Mouse (Mus musculus) megakaryocyte-erythroid progenitor cell, adult 5-6 weeks (primary cell): ENCODE data around the gene Sppl2b. TPM values are rescaled to one million over a fixed set of nuclear protein-coding genes. Genes with fewer than 3 reads are reported as not detected.

Experiments used
- ATAC-seq: replicated peaks from 2 replicates; pipeline ENCODE4 v1.8.0; 2016; ENCODE audit warnings: mild to moderate bottlenecking, inconsistent platforms; ENCODE audit not compliant: severe bottlenecking, poor library complexity, low FRiP score, low TSS enrichment
- total RNA-seq, 2 experiments: library from RNA; stranded (forward) in 1 of 2; stranded (reverse) in 1 of 2; fragments of 200-1000, 215-1000 nt in 1 of 2; fragments of >200 nt in 1 of 2; fragmentation: Nextera tagmentation in 1 of 2; gene quantifications; 2 replicates each; pipeline ENCODE4 v1.2.3; 2014 to 2017

Sppl2b gene
- total RNA-seq, 2 experiments from 2014 or later = 65.4 to 116 TPM

DNA sequence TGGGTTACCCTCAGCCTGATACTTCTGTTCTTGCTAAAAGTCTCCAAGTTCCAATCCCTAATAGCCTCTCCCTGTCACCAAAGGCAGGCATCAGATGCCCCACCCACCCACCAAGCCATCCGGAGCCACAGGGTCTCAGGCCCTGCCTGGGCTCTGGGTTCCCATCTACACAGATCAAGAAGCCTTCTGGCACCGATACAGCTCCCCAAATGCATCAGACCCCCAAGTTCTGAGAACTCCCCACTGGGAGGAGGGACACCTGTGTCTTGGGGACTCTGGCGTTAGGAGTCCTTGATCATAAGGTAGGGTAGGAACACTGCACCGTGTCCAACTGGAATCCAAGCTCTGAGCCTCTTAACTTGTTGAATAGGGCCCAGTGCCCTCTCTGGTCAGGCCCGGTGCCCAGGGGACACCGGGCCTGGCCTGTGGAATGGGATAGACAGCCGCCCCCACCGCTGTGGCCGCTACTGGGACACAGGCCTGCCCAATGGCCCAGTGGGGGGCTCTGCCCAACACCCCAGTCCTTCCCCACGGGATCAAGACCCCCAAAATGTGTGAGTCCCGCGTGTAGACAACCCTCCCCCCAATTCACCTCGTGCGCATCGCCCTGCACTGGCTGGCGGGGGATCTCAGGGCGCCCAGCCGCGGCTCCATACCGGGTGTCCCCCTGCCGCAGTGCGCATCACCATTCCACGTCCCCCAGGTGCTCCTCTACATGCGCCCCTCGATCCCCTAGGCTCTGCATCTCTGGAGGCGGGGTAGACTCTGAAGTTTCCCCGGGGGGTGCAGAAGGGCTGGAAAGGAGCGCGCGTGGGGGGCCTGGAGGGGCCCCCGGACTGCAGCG lies 11.8 kb upstream of the Sppl2b start:
- ATAC-seq = no peak

DNA sequence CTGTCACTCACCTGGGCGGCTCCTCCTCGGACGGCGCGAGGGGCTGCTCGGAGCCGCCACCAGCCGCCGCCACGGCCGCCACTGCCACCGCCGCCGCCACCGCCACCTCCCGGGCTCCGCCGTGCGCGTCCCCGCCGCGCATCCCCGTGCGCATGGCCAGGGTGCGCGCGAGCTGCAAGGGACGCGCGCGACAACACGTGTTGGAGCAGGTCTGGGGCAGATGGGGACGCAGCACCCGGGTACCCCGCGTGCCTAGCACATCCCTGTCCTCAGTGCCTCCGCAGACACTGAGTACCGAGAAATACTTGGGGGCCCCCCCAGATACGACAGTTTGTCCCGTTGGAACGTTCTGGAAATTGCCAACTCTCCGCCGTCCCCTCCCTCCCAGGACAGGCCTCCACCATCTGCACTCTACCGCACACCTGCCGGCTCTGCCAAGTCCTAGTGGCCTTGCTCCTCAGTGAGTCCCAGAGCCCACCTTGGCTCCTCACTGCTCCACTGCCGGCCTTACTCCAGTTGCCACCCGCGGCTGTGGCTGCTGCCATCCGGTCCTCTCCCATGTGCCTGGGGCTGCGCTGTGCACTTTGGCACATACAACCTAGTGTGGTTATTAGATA lies 11.0 kb upstream of the Sppl2b start, which contains the start of gene Lingo3:
Gene Lingo3 (minus strand): TSS at position 109 of the 617 bp plus-strand sequence.
- ATAC-seq = 0 out of 2 replicates have a peak, but pooled peaks have one; percentile 7

DNA sequence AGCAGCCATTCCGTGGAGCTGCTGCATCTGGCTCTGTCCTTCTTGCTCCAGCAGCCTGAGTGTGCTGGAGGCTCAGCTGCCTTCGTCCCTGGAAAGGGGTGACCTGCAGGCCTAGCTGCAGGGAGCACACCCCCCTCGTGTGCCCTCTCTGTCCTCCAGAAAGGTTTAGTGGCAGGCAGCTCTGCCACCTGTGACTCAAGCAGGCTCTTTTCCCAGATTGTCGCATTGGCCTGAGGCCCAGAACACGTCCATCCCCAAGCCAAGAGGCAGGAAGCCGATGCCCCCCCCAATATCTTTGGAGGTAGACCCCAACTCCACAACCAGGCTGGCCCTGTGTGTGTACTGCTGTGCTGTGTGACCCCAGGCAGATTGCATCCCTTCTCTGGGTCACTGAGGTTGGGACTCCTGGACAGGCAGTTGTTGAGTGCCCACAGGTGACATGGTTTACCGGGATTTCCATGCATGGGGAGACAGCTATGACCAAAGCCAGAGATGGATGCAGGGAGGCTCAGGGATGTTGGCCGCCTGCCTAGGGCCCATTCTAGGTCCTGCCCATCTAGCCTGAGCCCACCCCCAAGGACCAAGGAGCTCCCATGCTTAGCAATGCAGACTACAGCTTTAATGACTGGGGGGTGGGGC lies 9.9 kb upstream of the Sppl2b start:
- no peak for ATAC-seq

DNA sequence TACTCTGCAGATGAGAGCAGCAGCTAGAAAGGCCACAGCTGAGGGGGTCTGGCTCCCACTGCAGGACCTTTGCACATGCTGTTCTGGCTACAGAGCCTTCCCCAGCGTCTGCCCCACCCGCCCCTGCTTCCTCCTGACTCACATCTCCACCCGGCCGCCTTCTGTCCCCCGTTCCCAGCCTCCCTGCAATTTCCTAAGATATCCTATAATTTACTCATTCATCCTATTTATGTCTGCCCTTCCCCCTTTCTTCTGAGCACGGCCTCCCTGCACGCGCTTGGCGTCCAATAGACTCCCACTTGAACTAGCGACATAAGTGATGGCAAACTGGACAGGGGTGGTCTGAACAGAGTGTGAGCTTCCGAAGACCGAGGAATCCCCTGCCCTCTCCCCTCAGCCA lies 9.3 kb upstream of the Sppl2b start:
- ATAC-seq = no peak

DNA sequence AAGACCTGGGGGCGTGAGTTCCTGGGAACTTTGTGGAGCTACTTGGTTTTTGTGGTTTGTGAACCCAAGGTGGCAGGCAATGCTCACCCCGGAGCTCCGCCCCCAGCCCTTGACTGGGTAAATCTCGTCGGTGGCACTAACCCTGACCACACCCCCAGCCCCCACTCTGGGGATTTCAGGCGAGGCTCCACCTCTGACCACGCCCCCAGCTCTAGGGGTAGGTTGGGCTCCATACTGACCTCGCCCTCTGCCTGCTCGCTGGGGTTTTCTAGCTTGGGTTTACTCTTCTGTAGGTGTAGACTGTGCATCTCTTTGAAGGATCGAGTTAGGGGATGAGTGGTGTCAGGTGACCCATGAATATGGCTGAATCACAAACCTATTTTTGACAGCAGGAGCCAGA lies 6.5 kb upstream of the Sppl2b start:
- peak; percentile 87 for ATAC-seq

DNA sequence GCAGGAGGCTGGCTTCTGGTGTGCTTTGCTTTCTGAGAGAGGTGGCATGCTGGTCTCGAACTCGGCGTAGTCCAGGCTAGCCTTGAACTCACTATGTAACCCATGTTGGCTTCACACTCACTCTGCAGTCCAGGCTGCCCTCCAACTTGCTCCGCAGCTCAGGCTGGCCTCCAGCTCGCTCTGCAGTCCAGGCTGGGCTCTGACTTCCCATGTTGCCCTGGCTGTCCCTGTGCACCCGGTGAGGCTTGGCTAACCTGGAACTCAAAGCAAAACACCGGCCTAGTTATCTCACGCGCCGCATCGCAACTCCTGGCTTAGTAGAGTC lies 636 bp downstream of the Sppl2b start:
- ATAC-seq = no peak

DNA sequence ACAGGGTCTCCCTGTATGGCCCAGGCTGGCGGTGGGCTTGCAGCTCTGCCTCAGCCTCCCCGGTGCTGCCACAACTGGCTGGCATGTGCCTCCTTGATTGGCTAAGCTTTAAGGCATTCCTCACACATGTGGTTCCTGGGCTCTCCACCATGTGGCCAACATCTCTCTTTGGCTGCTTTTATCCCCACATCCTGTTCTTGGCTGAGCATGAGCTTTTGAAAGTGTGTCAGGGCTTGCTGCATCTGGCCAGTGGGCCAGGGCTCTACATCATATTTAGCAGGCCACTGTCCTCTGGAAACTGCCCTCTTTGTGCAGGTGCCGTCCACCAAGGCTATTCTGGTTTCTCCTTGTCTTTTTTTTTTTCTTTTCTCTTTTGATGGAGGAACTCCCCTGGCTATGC lies 1.2 kb downstream of the Sppl2b start:
- peak; percentile 33 for ATAC-seq

DNA sequence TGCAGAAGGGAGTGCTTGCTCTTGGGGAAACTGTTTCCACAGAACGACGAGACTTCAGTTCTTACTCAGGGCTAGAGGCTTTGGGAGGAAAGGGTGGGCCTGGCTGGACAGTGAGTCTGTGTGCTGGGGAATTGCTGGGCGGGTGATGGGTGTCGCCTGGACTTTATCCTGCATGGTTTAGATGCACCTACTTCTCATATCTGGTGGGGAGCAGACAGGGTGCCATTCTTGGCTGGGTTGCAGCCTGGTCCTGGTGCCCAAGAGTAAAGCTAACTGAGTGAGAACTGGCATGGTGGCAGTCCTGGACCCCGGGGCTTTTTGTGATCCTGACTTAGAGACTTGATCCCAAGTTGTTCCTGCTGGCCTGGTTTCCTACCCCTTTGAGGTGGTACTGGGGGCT lies 1.8 kb downstream of the Sppl2b start:
- no peak for ATAC-seq

DNA sequence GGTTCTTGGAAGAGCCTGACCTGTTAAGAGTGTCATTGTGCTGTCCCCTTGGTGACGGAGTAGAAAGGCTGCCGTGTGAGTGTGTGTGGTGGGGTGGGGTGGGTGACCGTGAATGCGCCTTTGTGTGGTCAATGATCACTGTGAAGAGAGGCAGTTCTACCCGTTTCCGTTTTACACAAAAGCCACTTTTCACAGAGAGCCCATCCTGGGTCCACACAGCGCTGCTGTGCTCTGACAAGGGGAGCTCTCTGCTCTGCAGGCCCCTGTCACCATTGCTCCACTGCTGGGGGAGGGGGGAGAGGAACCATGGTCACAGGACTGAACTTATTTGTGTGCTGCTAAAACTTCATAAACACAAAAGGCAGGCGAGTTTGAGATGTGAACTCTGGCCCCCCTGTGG lies 2.3 kb downstream of the Sppl2b start:
- no peak for ATAC-seq

DNA sequence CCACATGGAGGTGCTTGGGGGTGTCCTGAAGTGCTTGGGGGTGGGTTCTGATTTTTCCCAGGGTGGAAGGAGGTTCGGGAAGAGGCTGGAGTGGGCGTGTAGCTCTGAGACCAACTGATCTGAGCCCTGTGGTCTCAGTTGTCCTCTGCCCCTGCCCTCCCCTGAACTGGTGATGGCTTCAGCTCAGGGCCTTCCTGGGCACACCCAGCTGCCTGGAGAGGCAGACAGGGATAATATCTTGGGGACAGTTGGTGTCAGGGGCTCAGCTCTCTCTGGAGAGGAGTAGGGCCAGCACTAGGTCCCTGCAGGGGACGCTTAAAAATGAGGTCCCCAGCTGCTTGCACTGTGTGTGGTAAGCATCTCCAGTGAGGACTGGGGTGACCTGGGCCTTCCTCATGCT lies 2.8 kb downstream of the Sppl2b start:
- peak; percentile 31 for ATAC-seq

DNA sequence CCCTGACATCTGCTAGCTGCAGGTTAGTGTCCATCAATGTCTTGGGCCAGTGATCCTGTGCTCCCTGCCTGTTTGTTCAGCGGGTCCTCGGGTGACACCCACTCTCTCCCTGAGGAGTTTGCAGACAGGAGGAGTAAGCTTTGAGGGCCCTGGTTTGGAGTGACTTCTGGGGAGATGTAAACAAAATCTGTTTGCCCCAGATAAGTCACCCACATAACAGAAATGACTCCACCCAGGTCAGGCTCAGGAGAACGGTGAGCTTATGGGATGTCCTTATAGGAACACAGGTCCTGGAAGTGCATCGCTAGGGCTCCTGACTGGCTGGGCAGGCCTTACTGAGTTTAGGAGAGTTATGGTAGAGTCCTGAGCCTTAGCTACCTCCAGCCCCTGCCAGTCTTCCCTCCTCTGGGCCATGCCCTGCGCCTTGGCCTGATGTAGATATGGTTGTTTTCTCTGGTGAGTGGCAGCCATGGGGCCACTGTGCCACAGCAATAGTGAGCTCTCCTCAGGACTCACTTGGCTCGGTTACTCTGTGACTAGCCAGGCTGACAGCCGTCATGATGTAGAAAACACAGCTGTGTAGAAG lies 3.4 kb downstream of the Sppl2b start:
- peak; percentile 69 for ATAC-seq

DNA sequence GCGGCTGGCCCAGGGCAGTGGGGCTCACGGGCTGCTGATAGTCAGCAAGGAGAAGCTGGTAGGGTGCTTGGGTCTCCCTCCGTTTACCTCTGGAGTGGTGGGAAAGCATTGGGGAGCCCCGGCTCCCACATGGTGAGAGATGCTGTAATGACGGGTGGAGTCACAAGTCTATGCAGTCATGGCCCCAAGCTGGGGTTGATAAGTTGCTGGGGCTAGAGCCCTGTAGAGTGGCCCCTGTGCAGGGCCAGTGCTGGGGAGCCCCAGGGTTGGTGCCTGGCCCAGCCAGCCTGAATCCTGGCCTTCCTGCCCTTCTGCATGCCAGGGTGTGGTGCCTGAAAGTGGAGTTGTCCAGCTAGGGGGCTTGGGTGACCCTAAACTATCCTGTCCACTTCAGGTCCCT lies 7.2 kb downstream of the Sppl2b start:
- ATAC-seq = no peak

DNA sequence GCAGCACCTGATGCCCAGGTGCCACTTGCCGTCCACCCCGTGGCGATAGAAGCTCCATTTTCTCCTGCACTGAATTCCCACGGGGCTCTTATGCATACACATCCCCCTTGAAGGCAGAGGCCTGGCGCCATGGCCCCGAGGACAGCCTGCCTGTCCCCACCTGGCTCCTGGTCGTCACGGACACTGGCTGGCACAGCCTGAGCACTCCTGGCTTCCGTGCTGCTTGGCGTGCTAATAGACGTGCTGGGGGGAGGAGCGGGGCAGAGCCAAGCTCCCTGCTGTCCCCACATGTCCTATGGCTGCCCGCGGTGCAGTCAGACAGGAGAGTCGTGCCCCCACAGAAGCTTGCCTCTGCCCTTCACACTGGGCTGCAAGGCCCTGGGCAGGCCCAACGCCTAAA lies 9.4 kb downstream of the Sppl2b start:
- ATAC-seq = no peak

DNA sequence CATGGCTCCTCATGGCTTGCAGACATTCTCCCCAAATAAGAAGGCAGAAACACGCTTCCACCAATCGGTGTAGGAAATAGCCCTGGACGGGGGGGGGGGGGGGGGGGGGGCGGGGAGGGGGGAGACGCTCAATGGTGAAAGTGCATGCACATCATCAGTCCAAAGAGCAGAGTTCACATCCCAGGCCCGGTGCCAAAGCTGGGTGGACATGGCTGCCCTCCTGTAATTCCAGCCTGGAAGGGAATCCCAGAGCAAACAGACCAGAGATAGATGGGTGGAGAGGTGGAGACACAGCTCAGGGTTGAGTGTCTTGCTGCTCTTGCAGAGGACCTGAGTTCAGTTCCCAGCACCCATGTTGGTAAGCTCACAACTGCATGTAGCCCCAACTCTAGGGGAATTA lies 15.9 kb downstream of the Sppl2b start:
- no peak for ATAC-seq

DNA sequence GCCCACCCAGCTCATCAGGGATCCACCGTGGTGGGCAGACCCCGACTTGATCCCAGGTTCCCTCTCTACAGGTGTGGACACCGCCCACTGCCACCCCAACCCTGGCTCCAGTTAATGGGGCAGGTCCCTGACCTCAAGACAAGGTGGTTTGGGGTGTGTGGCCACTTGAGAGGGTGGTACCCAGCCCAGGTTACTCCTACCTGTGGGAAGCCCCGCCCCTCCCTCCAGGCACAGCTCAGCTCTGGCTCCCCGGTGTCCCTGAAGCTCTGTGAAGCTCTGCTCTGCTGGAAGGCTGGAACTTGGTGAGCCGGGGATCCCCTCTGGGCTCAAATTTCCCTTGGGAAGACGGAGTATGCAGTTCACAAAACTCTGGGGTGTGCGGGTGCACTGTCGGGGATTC lies 16.5 kb downstream of the Sppl2b start, which contains the start of gene Tmprss9:
Gene Tmprss9 (plus strand): TSS at position 268 of the 400 bp plus-strand sequence.
- 0 out of 2 replicates have a peak, but pooled peaks have one; percentile 19 for ATAC-seq

DNA sequence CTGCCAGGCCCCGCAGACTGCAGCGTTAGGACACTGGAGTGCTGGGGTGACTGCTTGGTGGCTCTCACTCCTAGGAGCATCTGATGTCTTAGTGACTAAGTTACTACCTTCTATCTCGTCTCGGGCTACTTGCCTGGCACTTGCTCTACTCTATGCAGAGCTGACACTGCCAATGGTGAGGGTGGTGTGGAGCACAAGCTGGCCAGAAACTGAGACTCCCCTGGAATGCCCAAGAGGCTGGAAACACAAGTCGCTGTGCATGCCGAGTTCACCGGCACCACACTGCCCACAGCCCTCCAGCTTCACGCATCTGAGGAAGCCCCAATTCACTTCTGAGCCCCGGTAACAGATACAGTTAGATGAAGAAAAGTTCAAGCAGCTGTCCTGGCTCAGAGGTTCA lies 19.0 kb downstream of the Sppl2b start:
- no peak for ATAC-seq

DNA sequence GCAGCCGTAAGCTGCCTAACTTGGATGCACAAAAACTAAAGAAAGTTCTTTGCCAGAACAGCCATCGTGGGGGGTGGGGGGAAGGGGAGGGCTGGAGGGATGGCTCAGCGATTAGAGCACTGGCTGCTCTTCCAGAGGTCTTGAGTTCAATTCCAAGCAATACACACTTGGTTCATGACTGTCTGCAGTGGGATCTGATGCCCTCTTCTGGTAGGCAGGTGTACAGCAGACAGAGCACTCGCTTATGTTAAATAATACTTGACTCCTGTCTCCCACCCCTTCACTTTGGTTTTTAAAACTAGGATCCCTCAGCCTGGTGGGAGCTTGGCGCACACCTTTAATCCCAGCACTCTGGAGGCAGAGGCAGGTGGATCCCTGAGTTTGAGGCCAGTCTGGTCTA lies 21.0 kb downstream of the Sppl2b start:
- no peak for ATAC-seq

DNA sequence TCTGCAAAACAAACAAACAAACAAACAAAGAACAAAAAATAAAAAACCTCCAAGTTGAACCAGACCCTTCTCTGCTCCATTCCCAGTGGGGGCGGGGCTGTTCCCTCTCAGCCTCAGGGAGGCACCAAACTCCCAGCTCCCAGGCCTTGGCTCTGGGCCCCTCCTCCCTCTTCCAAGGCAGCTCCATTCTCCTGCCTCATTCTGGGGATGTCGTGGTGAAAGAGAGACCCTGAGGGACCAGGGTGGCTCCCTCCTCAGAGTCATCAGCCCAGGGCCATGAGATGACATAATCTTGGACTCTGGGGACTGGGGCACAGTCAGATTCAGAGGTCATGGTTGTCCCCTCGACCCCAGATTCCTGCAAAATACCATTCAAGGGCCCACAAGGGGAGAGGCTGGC lies 21.5 kb downstream of the Sppl2b start:
- no peak for ATAC-seq

DNA sequence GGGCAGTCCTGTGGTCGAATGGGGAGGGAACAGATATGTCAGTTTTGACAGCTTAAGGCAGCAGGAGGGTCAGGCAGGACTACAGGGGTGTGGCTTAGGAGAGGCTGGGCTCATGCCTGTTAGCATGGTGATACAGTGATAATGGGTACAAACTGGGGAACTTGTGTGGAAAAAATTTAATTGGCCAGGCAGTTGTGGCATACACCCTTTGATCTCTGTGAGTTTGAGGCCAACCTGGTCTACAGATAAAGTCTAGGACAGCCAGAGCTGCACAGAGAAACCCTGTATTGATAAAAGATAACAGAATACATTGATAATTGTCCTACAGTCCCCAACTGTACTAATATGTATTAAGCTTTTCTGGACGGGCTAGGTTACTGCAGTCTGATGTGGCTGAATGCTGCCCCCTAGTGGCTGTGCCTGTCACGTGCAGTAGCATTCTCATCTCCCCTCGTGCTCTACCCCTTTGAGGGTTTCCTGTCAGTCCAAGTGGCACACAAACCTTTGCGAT lies 25.1 kb downstream of the Sppl2b start:
- peak; percentile 81 for ATAC-seq

DNA sequence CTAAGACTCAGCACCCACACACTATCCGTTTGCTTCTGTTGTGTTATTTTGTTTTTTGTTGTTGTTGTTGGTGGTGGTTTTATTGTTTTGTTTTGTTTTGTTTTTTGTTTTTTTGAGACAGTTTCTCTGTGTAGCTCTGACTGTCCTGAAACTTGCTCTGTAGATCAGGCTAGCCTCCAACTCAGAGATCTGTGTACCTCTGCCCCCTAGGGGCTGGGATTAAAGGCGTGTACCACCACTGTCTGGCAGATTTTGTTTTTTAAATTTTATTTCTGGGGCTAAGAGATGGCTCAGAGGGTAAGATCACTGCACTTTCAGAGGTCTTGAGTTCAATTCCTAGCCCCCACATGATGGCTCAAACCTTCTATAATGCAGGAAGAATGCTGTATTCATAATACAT lies 25.8 kb downstream of the Sppl2b start:
- ATAC-seq = no peak
